Mouse (Mus musculus) olfactory bulb, adult 2 months (tissue): Measurements from ENCODE around the gene Igtp. TPM values are rescaled to one million over a fixed set of nuclear protein-coding genes. Genes with fewer than 3 reads are reported as not detected.
"Not testable (repeated sequence)": the region's sequence is repeated elsewhere in the genome, so short reads cannot be mapped to it uniquely, and the experiment has no call there.

ENCODE experiments used
- H3K27ac ChIP-seq: fragments of 200-500 bp; 2 replicates; pipeline ENCODE4 v1.5.1; 2012; ENCODE audit warnings: low read depth, low read length; ENCODE audit not compliant: insufficient read depth
- H3K4me1 ChIP-seq: fragments of 200-500 bp; 2 replicates; pipeline ENCODE4 v1.6.1; 2012; ENCODE audit warnings: low read length; ENCODE audit not compliant: control insufficient read depth, insufficient read depth
- H3K4me3 ChIP-seq: fragments of 200-500 bp; 2 replicates; pipeline ENCODE4 v1.5.1; 2012; ENCODE audit warnings: mild to moderate bottlenecking, low read depth, low read length, moderate library complexity; ENCODE audit not compliant: insufficient read depth
- CTCF ChIP-seq: fragments of 200-500 bp; IDR thresholded peaks from 2 replicates; pipeline ENCODE4 v1.5.1; 2012; ENCODE audit warnings: low read depth, mild to moderate bottlenecking, low read length, moderate library complexity; ENCODE audit not compliant: insufficient read depth
- POLR2A ChIP-seq: fragments of 200-500 bp; IDR thresholded peaks from 2 replicates; pipeline ENCODE4 v1.6.1; 2012; ENCODE audit warnings: mild to moderate bottlenecking, low read depth, low read length, moderate library complexity; ENCODE audit not compliant: insufficient read depth
- WGBS: fragments of 180-500 bp; shearing (Covaris S2); methylation state at CpG from one replicate; pipeline ENCODE4 v1.1.7; 2018; 5-methylcytosine and 5-hydroxymethylcytosine counted together
- polyA plus RNA-seq: library from polyadenylated mRNA; stranded (reverse); fragments of >200 nt; gene quantifications from 2 replicates; pipeline ENCODE4 v1.2.4, GENCODE M21; 2012; ENCODE audit warnings: low replicate concordance; ENCODE audit not compliant: missing spikeins, insufficient read depth, insufficient read length

Gene Igtp
- polyA plus RNA-seq, result not detected in 2 replicates

GRCm38 (mm10) chr11:58199229-58200037 is at the start of gene Igtp, which contains the start of gene Irgm2:
Gene Igtp, plus strand, starts transcription at chr11:58199556.
Gene Irgm2, plus strand, starts transcription at chr11:58199618.
- not testable (repeated sequence) for H3K4me1 ChIP-seq, H3K27ac ChIP-seq
- WGBS, result 8% methylated on average over 15 of the region's 15 CpGs
- H3K4me3 ChIP-seq, result peak within 1 kb of the TSS; percentile 78

- 91% methylated on average over 9 of the region's 9 CpGs for WGBS
- TF ChIP-seq CTCF (no peak), POLR2A (no peak)
- no peak overlapping the region for H3K27ac ChIP-seq
- H3K4me1 ChIP-seq, result no peaks in the 10 kb centered on the region
- no peak overlapping the region for H3K4me3 ChIP-seq
Observed at GRCm38 (mm10) chr11:58155458-58155857, 43.9 kb upstream of the Igtp start.

DNA sequence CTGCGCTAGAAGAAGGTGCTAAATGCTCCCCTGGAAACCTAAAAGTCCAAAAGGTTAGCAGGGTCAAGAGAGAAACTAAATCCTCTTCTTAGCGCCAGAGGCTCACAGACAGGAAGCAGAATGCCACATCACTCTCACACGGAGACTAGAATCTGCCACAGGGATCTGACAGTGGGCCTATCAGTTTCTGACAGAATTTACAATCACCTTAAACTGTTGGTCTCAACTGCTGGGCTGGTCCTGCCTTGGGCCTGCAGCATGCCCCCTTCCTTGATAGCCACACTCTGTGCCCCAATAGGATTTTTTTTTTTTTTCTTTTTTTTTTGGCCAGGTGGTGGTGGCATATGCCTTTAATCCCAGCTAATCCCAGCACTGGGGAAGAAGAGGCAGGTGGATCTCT is 42.5 kb upstream of the Igtp start:
- no peak for TF ChIP-seq CTCF
- TF ChIP-seq POLR2A, result no peak
- Histone ChIP-seq H3K27ac (no peak overlapping the region), H3K4me1 (no peaks in the 10 kb centered on the region), H3K4me3 (no peak overlapping the region)
- 89% methylated on average over 3 of the region's 3 CpGs for WGBS

DNA sequence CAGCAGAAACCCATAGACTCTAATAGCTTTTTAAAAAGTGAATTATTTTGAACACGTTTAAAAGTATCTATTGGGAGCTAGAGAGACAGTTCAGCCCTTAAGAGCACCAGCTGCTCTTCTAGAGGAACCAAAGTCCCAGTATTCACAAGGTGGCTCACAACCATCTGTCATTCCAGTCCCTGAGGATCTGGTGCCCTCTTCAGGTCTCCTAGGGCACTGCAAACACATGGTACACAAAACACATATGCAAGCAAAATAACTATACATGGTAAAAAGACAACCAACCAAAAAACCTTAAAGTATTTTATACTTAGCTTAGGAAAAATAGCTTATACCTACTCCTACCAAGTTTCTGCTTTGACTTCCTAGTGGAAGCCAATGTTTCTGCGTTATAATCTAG is 34.3 kb upstream of the Igtp start:
- no peaks in the 10 kb centered on the region for H3K4me1 ChIP-seq
- WGBS, result 95% methylated on average over 2 of the region's 2 CpGs
- no peak overlapping the region for H3K4me3 ChIP-seq
- no peak overlapping the region for H3K27ac ChIP-seq
- TF ChIP-seq CTCF, result no peak
- TF ChIP-seq POLR2A, result no peak

- H3K27ac ChIP-seq, result no peak overlapping the region
- TF ChIP-seq CTCF (no peak), POLR2A (no peak)
- WGBS, result 0% methylated on average over 8 of the region's 8 CpGs
- H3K4me3 ChIP-seq, result peak overlapping the region; percentile 81
- H3K4me1 ChIP-seq, result no peaks in the 10 kb centered on the region
Observed at GRCm38 (mm10) chr11:58167822-58168166, 31.6 kb upstream of the Igtp start.

DNA sequence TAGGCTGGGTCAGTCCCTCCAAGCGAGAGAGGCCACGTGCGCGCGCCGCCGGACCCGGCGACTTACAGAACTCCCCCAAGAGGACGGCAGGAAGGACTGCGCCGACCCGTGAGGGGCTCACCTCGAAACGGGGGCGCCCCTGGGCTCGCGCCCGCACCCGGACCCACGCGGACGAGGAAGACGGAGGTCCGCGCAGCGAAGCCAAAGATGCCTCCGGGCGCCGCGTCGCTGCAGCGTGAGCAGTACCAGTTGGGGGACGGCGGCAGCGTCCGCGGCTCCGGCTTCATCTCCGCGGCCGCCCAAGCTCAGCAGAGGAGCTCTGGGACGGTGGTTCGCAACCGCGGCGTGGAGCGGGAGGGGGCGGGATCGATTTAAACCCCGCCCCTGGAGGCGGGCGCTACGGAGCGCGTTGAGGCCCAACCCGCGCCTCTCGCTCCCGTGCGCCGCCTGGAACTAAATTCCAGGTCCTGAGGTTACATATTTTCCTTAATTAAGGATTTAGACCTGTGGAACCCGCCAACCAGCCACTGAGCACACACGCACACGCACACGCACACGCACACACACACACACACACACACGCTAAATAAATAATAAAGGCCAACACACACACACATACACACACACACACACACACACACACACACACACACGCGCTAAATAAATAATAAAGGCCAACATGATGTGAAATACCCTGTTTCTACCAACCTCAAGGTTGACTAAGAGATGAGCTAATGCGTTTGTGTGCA is 31.0 kb upstream of the Igtp start, which contains the start of gene Gemin5:
Gene Gemin5 (minus strand): TSS at position 373 of the 749 bp plus-strand sequence.
- H3K4me3 ChIP-seq, result peak within 1 kb of the TSS; percentile 81
- no peak within 1 kb of the TSS for H3K27ac ChIP-seq
- WGBS, result 1% methylated on average over 71 of the region's 71 CpGs
- H3K4me1 ChIP-seq, result no peaks in the 10 kb centered on the region
- TF ChIP-seq CTCF, result 0 out of 2 replicates have a peak, but pooled peaks have one; percentile 31
- peak; percentile 66 for TF ChIP-seq POLR2A

DNA sequence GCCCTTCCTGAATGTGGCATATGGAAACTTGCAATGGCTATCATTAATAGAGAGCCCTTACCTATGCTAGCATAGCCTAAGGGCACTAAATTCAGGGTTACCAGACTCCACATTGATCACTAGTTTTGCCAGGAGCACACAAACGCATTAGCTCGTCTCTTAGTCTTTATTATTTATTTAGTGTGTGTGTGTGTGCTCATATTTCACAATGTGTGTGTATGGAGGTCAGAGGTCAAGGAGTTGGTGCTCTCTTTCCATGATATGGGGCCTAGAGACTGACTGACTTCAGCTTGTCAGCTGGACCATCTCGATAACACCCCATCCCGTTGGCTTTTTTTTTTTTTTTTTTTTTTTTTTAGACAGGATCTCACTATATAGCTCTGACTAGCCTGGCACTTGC is 29.7 kb upstream of the Igtp start:
- 91% methylated on average over 4 of the region's 4 CpGs for WGBS
- Histone ChIP-seq H3K4me3 (no peak overlapping the region), H3K27ac (no peak overlapping the region), H3K4me1 (no peaks in the 10 kb centered on the region)
- TF ChIP-seq CTCF (no peak), POLR2A (no peak)

GRCm38 (mm10) chr11:58171459-58172091 is 27.8 kb upstream of the Igtp start, which contains the start of gene Mrpl22:
Gene Mrpl22, plus strand, starts transcription at chr11:58171661.
- Histone ChIP-seq H3K4me1 (no peaks in the 10 kb centered on the region), H3K27ac (no peak within 1 kb of the TSS)
- WGBS, result under 1% methylated on average over 34 of the region's 34 CpGs

DNA sequence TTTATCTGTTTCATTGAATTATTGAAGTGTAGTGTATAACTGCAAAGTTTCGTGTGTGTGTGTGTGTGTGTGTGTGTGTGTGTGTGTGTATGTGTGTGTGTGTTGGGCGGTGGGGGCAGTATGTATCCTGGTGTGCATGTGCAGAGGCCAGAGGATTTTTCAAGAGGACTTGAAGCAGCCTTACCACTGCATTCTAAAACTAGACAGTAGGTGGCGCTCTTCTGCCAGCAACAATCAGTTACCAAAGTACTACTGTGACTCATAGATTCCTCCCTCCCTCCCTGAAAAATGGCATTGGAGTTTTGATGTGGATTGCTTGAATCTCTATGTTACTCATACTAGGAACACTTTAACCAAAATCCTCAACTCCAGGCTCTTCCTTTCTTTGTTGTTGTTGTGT is 19.8 kb upstream of the Igtp start:
- Histone ChIP-seq H3K27ac (no peak overlapping the region), H3K4me1 (no peaks in the 10 kb centered on the region), H3K4me3 (no peak overlapping the region)
- TF ChIP-seq POLR2A (no peak), CTCF (no peak)
- WGBS, result 24% methylated on average over 3 of the region's 3 CpGs

More at GRCm38 (mm10) chr11:58171459-58172091, 27.8 kb upstream of the Igtp start, which contains the start of gene Mrpl22:
- H3K4me3 ChIP-seq, result peak within 1 kb of the TSS; percentile 65
- TF ChIP-seq POLR2A (peak; percentile 47; the same call in 1 of the 2 replicates), CTCF (no peak)

DNA sequence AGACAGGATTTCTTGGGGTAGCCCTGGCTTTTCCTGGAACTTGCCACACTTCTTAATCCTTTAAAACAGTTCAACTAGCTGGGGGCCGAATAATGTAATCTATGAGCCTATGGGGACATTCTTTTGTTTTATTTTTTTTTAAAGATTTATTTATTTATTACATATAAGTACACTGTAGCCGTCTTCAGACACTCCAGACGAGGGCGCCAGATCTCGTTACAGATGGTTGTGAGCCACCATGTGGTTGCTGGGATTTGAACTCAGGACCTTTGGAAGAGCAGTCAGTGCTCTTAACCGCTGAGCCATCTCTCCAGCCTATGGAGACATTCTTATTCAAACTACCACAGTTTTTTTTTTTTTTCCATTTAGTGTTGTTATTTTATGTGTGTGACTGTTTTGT is 19.4 kb upstream of the Igtp start:
- H3K4me3 ChIP-seq, H3K27ac ChIP-seq, H3K4me1 ChIP-seq: not testable (repeated sequence)
- WGBS, result 94% methylated on average over 6 of the region's 6 CpGs
